Mouse (Mus musculus) olfactory bulb, adult 2 months (tissue): ENCODE results near the gene Lamtor2. TPM values are rescaled to one million over a fixed set of nuclear protein-coding genes. Genes with fewer than 3 reads are reported as not detected.

Experiments used
- H3K27ac ChIP-seq: fragments of 200-500 bp; 2 replicates; pipeline ENCODE4 v1.5.1; 2012; ENCODE audit warnings: low read depth, low read length; ENCODE audit not compliant: insufficient read depth
- H3K4me1 ChIP-seq: fragments of 200-500 bp; 2 replicates; pipeline ENCODE4 v1.6.1; 2012; ENCODE audit warnings: low read length; ENCODE audit not compliant: control insufficient read depth, insufficient read depth
- H3K4me3 ChIP-seq: fragments of 200-500 bp; 2 replicates; pipeline ENCODE4 v1.5.1; 2012; ENCODE audit warnings: mild to moderate bottlenecking, low read depth, low read length, moderate library complexity; ENCODE audit not compliant: insufficient read depth
- CTCF ChIP-seq: fragments of 200-500 bp; IDR thresholded peaks from 2 replicates; pipeline ENCODE4 v1.5.1; 2012; ENCODE audit warnings: low read depth, mild to moderate bottlenecking, low read length, moderate library complexity; ENCODE audit not compliant: insufficient read depth
- POLR2A ChIP-seq: fragments of 200-500 bp; IDR thresholded peaks from 2 replicates; pipeline ENCODE4 v1.6.1; 2012; ENCODE audit warnings: mild to moderate bottlenecking, low read depth, low read length, moderate library complexity; ENCODE audit not compliant: insufficient read depth
- WGBS: fragments of 180-500 bp; shearing (Covaris S2); methylation state at CpG from one replicate; pipeline ENCODE4 v1.1.7; 2018; 5-methylcytosine and 5-hydroxymethylcytosine counted together
- polyA plus RNA-seq: library from polyadenylated mRNA; stranded (reverse); fragments of >200 nt; gene quantifications from 2 replicates; pipeline ENCODE4 v1.2.4, GENCODE M21; 2012; ENCODE audit warnings: low replicate concordance; ENCODE audit not compliant: missing spikeins, insufficient read depth, insufficient read length

The Lamtor2 gene
- polyA plus RNA-seq, 1 experiment, result not detected

GRCm38 (mm10) chr3:88546674-88547418 is 6.0 kb downstream of the Lamtor2 start:
- TF ChIP-seq POLR2A (no peak), CTCF (no peak)
- H3K4me3 ChIP-seq, result no peak overlapping the region
- H3K4me1 ChIP-seq, result peaks cover 4% of the 10 kb centered on the region; the same call in 1 of the 2 replicates
- 78% methylated on average over 6 of the region's 6 CpGs for WGBS
- H3K27ac ChIP-seq, result no peak overlapping the region

- no peak for TF ChIP-seq POLR2A
- no peak for TF ChIP-seq CTCF
- H3K27ac ChIP-seq, result no peak overlapping the region
- H3K4me3 ChIP-seq, result no peak overlapping the region
- WGBS, result 79% methylated on average over 20 of the region's 20 CpGs
- H3K4me1 ChIP-seq, result no peaks in the 10 kb centered on the region
Measured at GRCm38 (mm10) chr3:88544955-88545591, 7.8 kb downstream of the Lamtor2 start.

GRCm38 (mm10) chr3:88544514-88544913 is 8.4 kb downstream of the Lamtor2 start:
- Histone ChIP-seq H3K4me1 (no peaks in the 10 kb centered on the region), H3K4me3 (no peak overlapping the region), H3K27ac (no peak overlapping the region)
- WGBS, result 48% methylated on average over 5 of the region's 5 CpGs
- TF ChIP-seq CTCF (no peak), POLR2A (no peak)

GRCm38 (mm10) chr3:88543651-88544410 is 9.0 kb downstream of the Lamtor2 start:
- TF ChIP-seq POLR2A (no peak), CTCF (no peak)
- WGBS, result 85% methylated on average over 5 of the region's 5 CpGs
- H3K4me1 ChIP-seq, result no peaks in the 10 kb centered on the region

GRCm38 (mm10) chr3:88543174-88543573 is 9.7 kb downstream of the Lamtor2 start:
- H3K27ac ChIP-seq, result no peak overlapping the region
- no peak for TF ChIP-seq POLR2A
- TF ChIP-seq CTCF, result no peak
- no peak overlapping the region for H3K4me3 ChIP-seq
- WGBS, result 84% methylated on average over 8 of the region's 8 CpGs
- H3K4me1 ChIP-seq, result no peaks in the 10 kb centered on the region

More at GRCm38 (mm10) chr3:88543651-88544410, 9.0 kb downstream of the Lamtor2 start:
- Histone ChIP-seq H3K27ac (no peak overlapping the region), H3K4me3 (no peak overlapping the region)

- no peaks in the 10 kb centered on the region for H3K4me1 ChIP-seq
- H3K27ac ChIP-seq, result no peak overlapping the region
- WGBS, result 75% methylated on average over 4 of the region's 4 CpGs
Measured at GRCm38 (mm10) chr3:88542486-88542885, 10.4 kb downstream of the Lamtor2 start.

GRCm38 (mm10) chr3:88541622-88542401 is 11.1 kb downstream of the Lamtor2 start:
- H3K4me1 ChIP-seq, result peaks cover 2% of the 10 kb centered on the region
- H3K27ac ChIP-seq, result no peak overlapping the region
- no peak for TF ChIP-seq POLR2A
- TF ChIP-seq CTCF, result no peak
- 51% methylated on average over 7 of the region's 7 CpGs for WGBS
- no peak overlapping the region for H3K4me3 ChIP-seq

More at GRCm38 (mm10) chr3:88542486-88542885, 10.4 kb downstream of the Lamtor2 start:
- TF ChIP-seq POLR2A (no peak), CTCF (no peak)
- H3K4me3 ChIP-seq, result no peak overlapping the region

- WGBS, result 67% methylated on average over 5 of the region's 5 CpGs
- H3K27ac ChIP-seq, result no peak overlapping the region
- TF ChIP-seq CTCF (no peak), POLR2A (no peak)
Measured at GRCm38 (mm10) chr3:88540085-88540484, 12.8 kb downstream of the Lamtor2 start.

More at GRCm38 (mm10) chr3:88540085-88540484, 12.8 kb downstream of the Lamtor2 start:
- H3K4me1 ChIP-seq, result peaks cover 11% of the 10 kb centered on the region
- H3K4me3 ChIP-seq, result no peak overlapping the region
